Comparison of ENCODE assay signal across 9 mouse cellular contexts in the genomic region with DNA sequence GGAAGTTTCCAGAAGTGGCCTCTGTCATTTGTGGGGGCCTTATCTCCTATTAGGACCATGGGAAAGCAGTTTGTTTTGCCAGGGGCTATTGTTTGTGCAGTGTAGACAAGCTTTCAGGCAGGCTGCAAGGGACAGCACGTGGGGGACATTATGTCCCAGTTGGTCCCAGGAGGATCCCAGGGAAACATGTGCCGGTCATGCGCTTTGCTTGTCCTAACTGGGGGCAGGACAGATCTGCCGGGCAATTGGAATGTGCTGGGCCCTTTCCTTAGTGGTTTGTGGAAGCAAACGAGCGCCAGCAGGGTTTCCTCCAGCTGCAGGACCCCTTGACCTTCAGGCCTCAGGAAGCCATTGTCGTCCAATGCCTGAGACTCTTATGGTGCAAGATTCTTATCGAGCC. TPM values are rescaled to one million over a fixed set of nuclear protein-coding genes. Genes with fewer than 3 reads are reported as not detected.
A peak's percentile ranks its signal among the peaks of the same experiment; 100 is the strongest.
DNase-seq lines count a peak whose midpoint lies in the region; ATAC-seq and TF ChIP-seq lines count a peak whose summit lies in the region.
"Had no signal": no experiment of that assay in that cellular context is flagged by ENCODE, and none has a peak within 500 bp of the region (broad histone marks: within the 10 kb centered on the region; RNA-seq: fewer than 3 reads in every experiment).

No protein-coding gene starts in this region.

- no peak for TF ChIP-seq CTCF in lung, adult 2 months (IDR thresholded peaks at IDR 0.05; ENCODE audit: insufficient read depth, low read length)
- TF ChIP-seq CTCF in kidney, postnatal 0 days (IDR thresholded peaks at IDR 0.05; ENCODE audit: low read depth) = no peak

- ATAC-seq in kidney, postnatal 0 days (replicated peaks; ENCODE audit: low FRiP score, low read depth) = no peak; the same call in 1 of the 2 replicates

- H3K4me3 ChIP-seq in lung, adult 2 months (replicated peaks; ENCODE audit: extremely low read depth, low read depth, low read length) = no peak overlapping the region
- no peak overlapping the region for H3K4me3 ChIP-seq in kidney, postnatal 0 days (replicated peaks; ENCODE audit: low read depth, low read length)
- H3K4me3 ChIP-seq: limb, embryonic 15.5 days had no signal

- H3K27ac ChIP-seq in kidney, postnatal 0 days = peak overlapping the region; percentile 66; the same call in 1 of the 2 replicates
- H3K27ac ChIP-seq: limb, embryonic 15.5 days had no signal

- peak; percentile 74 to 84 for DNase-seq in lung, adult 18-20 months
- DNase-seq in lung, adult 2 months = no peak
- peak; percentile 62 for DNase-seq in gastrocnemius, postnatal 14 days
- DNase-seq in kidney, postnatal 0 days (ENCODE audit: low spot score) = peak; percentile 80
- DNase-seq in skeletal muscle tissue, adult 2 months (ENCODE audit: low read depth, low spot score) = peak; percentile 79
- no peak for DNase-seq in left cerebral cortex, adult 18-20 months (ENCODE audit: low spot score in 2 of 2)
- no peak for DNase-seq in spleen, adult 12 weeks (ENCODE audit: low spot score)
- no peak for DNase-seq in right cerebral cortex, postnatal 36 days (ENCODE audit: low spot score in 2 of 2)

- H3K27me3 ChIP-seq in kidney, postnatal 0 days (ENCODE audit: insufficient read depth, low read length) = no peaks in the 10 kb centered on the region
- H3K27me3 ChIP-seq: limb, embryonic 15.5 days had no signal

- TF ChIP-seq POLR2A in lung, adult 2 months (IDR thresholded peaks at IDR 0.05; ENCODE audit: borderline replicate concordance, extremely low read depth, low read depth, low read length) = no peak

- peaks cover 26% of the 10 kb centered on the region for H3K36me3 ChIP-seq in kidney, postnatal 0 days (ENCODE audit: insufficient read depth, low read length)

- H3K4me2 ChIP-seq in kidney, postnatal 0 days (ENCODE audit: low read length) = no peak overlapping the region
- H3K4me2 ChIP-seq: limb, embryonic 15.5 days had no signal

- intact Hi-C loops in gastrocnemius, postnatal 14 days (cut with DNase I; ENCODE audit: low total_unique reads) = loop anchor here (5.0 kb wide), 1 partner anchor 34 kb away; no protein-coding TSS in a partner anchor

- H3K9me3 ChIP-seq in kidney, postnatal 0 days (replicated peaks; ENCODE audit: low read length) = no peaks in the 10 kb centered on the region
- H3K9me3 ChIP-seq: limb, embryonic 15.5 days had no signal

- H3K9ac ChIP-seq in kidney, postnatal 0 days (ENCODE audit: low read depth, low read length) = no peak overlapping the region
- H3K9ac ChIP-seq: limb, embryonic 15.5 days had no signal

- 25% methylated on average over 8 of the region's 8 CpGs for WGBS in lung, adult 2 months
- WGBS in kidney, postnatal 0 days = 38% methylated on average over 8 of the region's 8 CpGs

- H3K4me1 ChIP-seq in lung, adult 2 months (ENCODE audit: control insufficient read depth, insufficient read depth, low read length) = peaks cover 47% of the 10 kb centered on the region
- peaks cover 28% of the 10 kb centered on the region for H3K4me1 ChIP-seq in kidney, postnatal 0 days (replicated peaks; ENCODE audit: insufficient read depth, low read length)

RNA-seq across cellular contexts. Expression of gene Timp3, which starts 41.4 kb away (rescaled TPM):
- polyA plus RNA-seq in lung, adult 2 months (2012; rRNA removed) = 259 and 473 TPM in 2 replicates
- total RNA-seq in gastrocnemius, postnatal 14 days (2021) = 10 to 100 TPM; 80.1 to 91.6 TPM
- polyA plus RNA-seq in kidney, postnatal 0 days (2015; fragmentation: Nextera tagmentation; extraction: Ambion mirVana) = 87.4 and 99.7 TPM in 2 replicates
- 10 to 100 TPM; 58.8 to 67.6 TPM for total RNA-seq in left cerebral cortex, adult 18-20 months (2021)

Comparison
In these comparisons a context has a peak if more than half of its experiments do, and no peak if none do; other contexts are left out.
1. DNase-seq: peak in lung, adult 18-20 months (2 of 2), gastrocnemius, postnatal 14 days (single experiment), kidney, postnatal 0 days (single experiment) and skeletal muscle tissue, adult 2 months (single experiment); none in lung, adult 2 months (single experiment), left cerebral cortex, adult 18-20 months (0 of 2), spleen, adult 12 weeks (single experiment) and right cerebral cortex, postnatal 36 days (0 of 2).